Mouse (Mus musculus): ENCODE measurements around the gene Tor4a. TPM values are rescaled to one million over a fixed set of nuclear protein-coding genes. Genes with fewer than 3 reads are reported as not detected.

Gene Tor4a
- polyA plus RNA-seq, 1 experiment from 2014 or later = 1.1 TPM

- H3K36me3 ChIP-seq (ENCODE audit: control insufficient read depth, insufficient read depth, low read length) = peaks cover 93% of the 10 kb centered on the region
- H3K9me3 ChIP-seq (ENCODE audit: control insufficient read depth, low read length) = no peaks in the 10 kb centered on the region
- no peak overlapping the region for H3K4me3 ChIP-seq (replicated peaks; ENCODE audit: low read depth, low read length)
- DNase-seq (peak; percentile 24), ATAC-seq (ENCODE audit: low FRiP score, low TSS enrichment) (no peak)
- no peak overlapping the region for H3K4me2 ChIP-seq (ENCODE audit: low read length)
- no peak overlapping the region for H3K9ac ChIP-seq (replicated peaks; ENCODE audit: low read length)
- no peak overlapping the region for H3K27ac ChIP-seq (replicated peaks; ENCODE audit: low read depth, low read length)
- 61% methylated on average over 4 of the region's 4 CpGs for WGBS
- H3K4me1 ChIP-seq (ENCODE audit: control insufficient read depth, insufficient read depth, low read length) = 0 out of 2 replicates have a peak, but pooled peaks cover 6% of the 10 kb centered on the region
- H3K27me3 ChIP-seq (ENCODE audit: control insufficient read depth, insufficient read depth, low read length) = no peaks in the 10 kb centered on the region
These were observed 7.0 kb upstream of the Tor4a start for GRCm38 (mm10) chr2:25203631-25204214.

- Histone ChIP-seq H3K9ac (replicated peaks; ENCODE audit: low read length) (no peak overlapping the region), H3K27me3 (ENCODE audit: control insufficient read depth, insufficient read depth, low read length) (peaks cover 13% of the 10 kb centered on the region), H3K4me2 (ENCODE audit: low read length) (no peak overlapping the region), H3K4me1 (ENCODE audit: control insufficient read depth, insufficient read depth, low read length) (no peaks in the 10 kb centered on the region), H3K4me3 (replicated peaks; ENCODE audit: low read depth, low read length) (no peak overlapping the region), H3K27ac (replicated peaks; ENCODE audit: low read depth, low read length) (no peak overlapping the region), H3K36me3 (ENCODE audit: control insufficient read depth, insufficient read depth, low read length) (peaks cover 76% of the 10 kb centered on the region), H3K9me3 (ENCODE audit: control insufficient read depth, low read length) (no peaks in the 10 kb centered on the region)
- DNase-seq (no peak), ATAC-seq (ENCODE audit: low FRiP score, low TSS enrichment) (no peak)
- WGBS = 91% methylated on average over 2 of the region's 2 CpGs
These were observed 3.9 kb upstream of the Tor4a start for GRCm38 (mm10) chr2:25200631-25201030.

DNA sequence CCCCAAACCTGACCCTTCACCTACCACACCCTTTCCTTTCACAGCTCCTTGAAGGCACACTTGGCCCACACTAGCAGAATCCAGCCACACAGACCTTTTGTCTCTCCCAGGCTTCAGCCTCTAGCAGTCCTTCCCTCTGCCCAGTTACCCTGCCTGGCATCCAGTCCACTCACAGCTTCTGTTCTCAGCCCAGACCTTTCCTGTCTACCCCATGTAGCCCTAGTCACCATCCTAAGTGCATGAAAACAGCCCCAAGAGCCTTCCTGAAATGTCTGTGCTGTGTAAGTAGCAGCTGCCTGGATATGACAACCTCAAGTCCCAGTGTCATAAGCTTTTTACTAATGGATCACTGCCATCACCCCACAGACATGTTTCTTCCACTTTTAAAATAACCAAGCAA, 1.3 kb upstream of the Tor4a start:
- ATAC-seq (ENCODE audit: low FRiP score, low TSS enrichment) (no peak), DNase-seq (no peak)
- Histone ChIP-seq H3K9ac (replicated peaks; ENCODE audit: low read length) (no peak overlapping the region), H3K4me3 (replicated peaks; ENCODE audit: low read depth, low read length) (no peak overlapping the region), H3K4me1 (ENCODE audit: control insufficient read depth, insufficient read depth, low read length) (no peaks in the 10 kb centered on the region), H3K36me3 (ENCODE audit: control insufficient read depth, insufficient read depth, low read length) (peaks cover 49% of the 10 kb centered on the region), H3K27me3 (ENCODE audit: control insufficient read depth, insufficient read depth, low read length) (peaks cover 20% of the 10 kb centered on the region), H3K27ac (replicated peaks; ENCODE audit: low read depth, low read length) (no peak overlapping the region), H3K4me2 (ENCODE audit: low read length) (no peak overlapping the region), H3K9me3 (ENCODE audit: control insufficient read depth, low read length) (no peaks in the 10 kb centered on the region)

- H3K4me2 ChIP-seq (ENCODE audit: low read length) = no peak overlapping the region
- 32% methylated on average over 2 of the region's 2 CpGs for WGBS
- DNase-seq = no peak
These were observed 505 bp upstream of the Tor4a start for GRCm38 (mm10) chr2:25197191-25197590.

GRCm38 (mm10) chr2:25195211-25196156, 1.2 kb downstream of the Tor4a start:
- no peak for DNase-seq
- no peaks in the 10 kb centered on the region for H3K9me3 ChIP-seq (ENCODE audit: control insufficient read depth, low read length)
- peaks cover 24% of the 10 kb centered on the region for H3K36me3 ChIP-seq (ENCODE audit: control insufficient read depth, insufficient read depth, low read length)
- 20% methylated on average over 55 of the region's 55 CpGs for WGBS
- no peak overlapping the region for H3K9ac ChIP-seq (replicated peaks; ENCODE audit: low read length)
- H3K4me3 ChIP-seq (replicated peaks; ENCODE audit: low read depth, low read length) = 0 out of 2 replicates have a peak overlapping the region, but pooled peaks have one; percentile 5
- no peak overlapping the region for H3K27ac ChIP-seq (replicated peaks; ENCODE audit: low read depth, low read length)
- ATAC-seq (ENCODE audit: low FRiP score, low TSS enrichment) = no peak
- H3K4me2 ChIP-seq (ENCODE audit: low read length) = 0 out of 2 replicates have a peak overlapping the region, but pooled peaks have one; percentile 4
- peaks cover 20% of the 10 kb centered on the region for H3K27me3 ChIP-seq (ENCODE audit: control insufficient read depth, insufficient read depth, low read length)
- H3K4me1 ChIP-seq (ENCODE audit: control insufficient read depth, insufficient read depth, low read length) = no peaks in the 10 kb centered on the region

More at GRCm38 (mm10) chr2:25197191-25197590, 505 bp upstream of the Tor4a start:
- Histone ChIP-seq H3K9ac (replicated peaks; ENCODE audit: low read length) (no peak overlapping the region), H3K27ac (replicated peaks; ENCODE audit: low read depth, low read length) (no peak overlapping the region), H3K27me3 (ENCODE audit: control insufficient read depth, insufficient read depth, low read length) (peaks cover 20% of the 10 kb centered on the region), H3K4me3 (replicated peaks; ENCODE audit: low read depth, low read length) (no peak overlapping the region), H3K9me3 (ENCODE audit: control insufficient read depth, low read length) (no peaks in the 10 kb centered on the region), H3K36me3 (ENCODE audit: control insufficient read depth, insufficient read depth, low read length) (peaks cover 41% of the 10 kb centered on the region), H3K4me1 (ENCODE audit: control insufficient read depth, insufficient read depth, low read length) (no peaks in the 10 kb centered on the region)
- ATAC-seq (ENCODE audit: low FRiP score, low TSS enrichment) = no peak

DNA sequence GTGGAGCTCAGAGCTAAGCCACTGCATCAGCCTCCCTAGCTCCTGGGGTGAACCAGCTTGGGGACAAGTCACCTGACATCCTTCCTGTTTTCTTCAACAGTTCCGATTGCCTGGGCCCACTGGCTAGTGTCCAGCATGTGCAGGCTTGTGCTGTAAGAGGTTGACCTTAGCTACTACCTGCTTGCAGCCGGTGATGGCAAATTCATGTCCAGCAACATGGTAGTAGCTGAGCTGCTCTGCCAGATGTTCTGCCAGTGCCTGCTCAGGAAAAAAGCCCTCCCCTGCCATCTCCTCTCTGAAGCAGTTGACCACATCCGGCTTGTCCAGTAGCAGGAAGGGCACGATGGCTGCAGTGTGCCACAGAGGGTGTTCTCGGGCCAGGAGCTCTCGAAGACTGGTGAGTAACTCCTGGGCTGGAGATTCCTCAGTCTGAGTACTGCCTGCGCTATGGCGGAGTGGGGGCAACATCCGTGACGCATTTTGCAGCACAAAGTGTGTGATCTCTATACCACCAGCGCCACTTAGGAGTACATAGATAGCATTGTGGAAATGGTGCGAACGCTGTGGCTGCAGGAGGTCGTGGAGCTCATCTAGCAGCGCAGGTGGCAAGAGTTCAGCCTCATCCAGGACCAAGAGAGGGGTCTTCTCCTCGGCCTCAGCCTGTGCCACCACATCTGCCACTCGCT, 2.1 kb downstream of the Tor4a start:
- ATAC-seq (ENCODE audit: low FRiP score, low TSS enrichment) = no peak
- H3K27me3 ChIP-seq (ENCODE audit: control insufficient read depth, insufficient read depth, low read length) = peaks cover 20% of the 10 kb centered on the region
- no peak for DNase-seq
- H3K27ac ChIP-seq (replicated peaks; ENCODE audit: low read depth, low read length) = no peak overlapping the region
- H3K4me1 ChIP-seq (ENCODE audit: control insufficient read depth, insufficient read depth, low read length) = no peaks in the 10 kb centered on the region
- peaks cover 16% of the 10 kb centered on the region for H3K36me3 ChIP-seq (ENCODE audit: control insufficient read depth, insufficient read depth, low read length)
- H3K9me3 ChIP-seq (ENCODE audit: control insufficient read depth, low read length) = no peaks in the 10 kb centered on the region
- H3K4me2 ChIP-seq (ENCODE audit: low read length) = no peak overlapping the region
- no peak overlapping the region for H3K9ac ChIP-seq (replicated peaks; ENCODE audit: low read length)
- WGBS = 86% methylated on average over 17 of the region's 17 CpGs
- no peak overlapping the region for H3K4me3 ChIP-seq (replicated peaks; ENCODE audit: low read depth, low read length)

DNA sequence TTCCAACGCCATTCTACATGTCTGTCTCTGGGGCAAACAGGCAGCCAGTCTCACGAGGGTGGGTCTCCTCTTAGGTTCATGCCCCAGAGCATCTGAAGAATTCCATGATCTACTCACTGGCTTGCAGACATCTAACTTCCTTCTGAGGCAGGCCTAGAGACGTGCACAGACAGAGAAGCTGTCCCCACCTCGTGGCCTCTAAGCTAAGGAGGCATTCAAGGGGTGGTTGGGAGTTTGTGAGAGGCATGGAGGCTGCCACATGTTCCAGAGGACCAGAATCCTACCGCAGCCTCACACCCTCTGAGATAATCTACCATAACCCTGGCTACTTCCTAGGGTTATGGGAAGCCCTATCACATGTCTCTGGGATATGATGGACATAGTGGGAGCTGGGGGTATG, 2.7 kb downstream of the Tor4a start:
- ATAC-seq (ENCODE audit: low FRiP score, low TSS enrichment) (no peak), DNase-seq (no peak)
- H3K36me3 ChIP-seq (ENCODE audit: control insufficient read depth, insufficient read depth, low read length) = peaks cover 11% of the 10 kb centered on the region
- H3K4me1 ChIP-seq (ENCODE audit: control insufficient read depth, insufficient read depth, low read length) = no peaks in the 10 kb centered on the region
- H3K4me2 ChIP-seq (ENCODE audit: low read length) = no peak overlapping the region
- no peaks in the 10 kb centered on the region for H3K9me3 ChIP-seq (ENCODE audit: control insufficient read depth, low read length)
- H3K9ac ChIP-seq (replicated peaks; ENCODE audit: low read length) = no peak overlapping the region
- WGBS = 76% methylated on average over 5 of the region's 5 CpGs
- no peak overlapping the region for H3K4me3 ChIP-seq (replicated peaks; ENCODE audit: low read depth, low read length)
- H3K27ac ChIP-seq (replicated peaks; ENCODE audit: low read depth, low read length) = no peak overlapping the region
- H3K27me3 ChIP-seq (ENCODE audit: control insufficient read depth, insufficient read depth, low read length) = peaks cover 20% of the 10 kb centered on the region

- Histone ChIP-seq H3K27me3 (ENCODE audit: control insufficient read depth, insufficient read depth, low read length) (peaks cover 20% of the 10 kb centered on the region), H3K9ac (replicated peaks; ENCODE audit: low read length) (no peak overlapping the region)
- peak; percentile 81 for ATAC-seq (ENCODE audit: low FRiP score, low TSS enrichment)
These were observed 3.3 kb downstream of the Tor4a start for GRCm38 (mm10) chr2:25193330-25193770.

More at GRCm38 (mm10) chr2:25193330-25193770, 3.3 kb downstream of the Tor4a start:
- H3K9me3 ChIP-seq (ENCODE audit: control insufficient read depth, low read length) = no peaks in the 10 kb centered on the region
- DNase-seq = peak; percentile 90
- no peak overlapping the region for H3K4me3 ChIP-seq (replicated peaks; ENCODE audit: low read depth, low read length)
- no peak overlapping the region for H3K4me2 ChIP-seq (ENCODE audit: low read length)
- under 1% methylated on average over 6 of the region's 6 CpGs for WGBS
- H3K27ac ChIP-seq (replicated peaks; ENCODE audit: low read depth, low read length) = no peak overlapping the region
- peaks cover 4% of the 10 kb centered on the region for H3K36me3 ChIP-seq (ENCODE audit: control insufficient read depth, insufficient read depth, low read length)
- no peaks in the 10 kb centered on the region for H3K4me1 ChIP-seq (ENCODE audit: control insufficient read depth, insufficient read depth, low read length)

Data from midbrain, embryonic 14.5 days (tissue).